ENCODE assay signal across 21 mouse cellular contexts in the genomic region with DNA sequence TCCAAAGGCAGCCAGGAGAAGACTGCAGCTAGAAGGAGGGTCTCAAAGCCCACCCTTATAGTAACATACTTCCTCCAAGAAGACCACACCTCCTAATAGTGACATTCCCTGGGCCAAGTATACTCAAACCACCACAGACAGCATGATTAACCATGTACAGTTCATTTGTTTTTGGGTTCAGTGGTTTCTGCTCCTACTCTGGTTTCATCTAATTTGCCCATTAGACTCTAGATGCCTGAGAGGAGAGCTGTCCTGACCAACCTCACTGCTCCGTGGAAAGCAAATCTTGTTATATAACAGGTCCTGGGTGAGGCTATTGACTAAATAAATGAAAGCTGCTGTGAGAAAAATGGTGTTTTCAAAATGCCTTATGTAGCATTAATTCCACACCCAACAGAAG.
DNase-seq lines count a peak whose midpoint lies in the region; ATAC-seq and TF ChIP-seq lines count a peak whose summit lies in the region.
"Had no signal": no experiment of that assay in that cellular context is flagged by ENCODE, and none has a peak within 500 bp of the region (broad histone marks: within the 10 kb centered on the region; RNA-seq: fewer than 3 reads in every experiment).

No protein-coding gene starts in this region.

- no peaks in the 10 kb centered on the region for H3K27me3 ChIP-seq in hindbrain, embryonic 14.5 days (ENCODE audit: control insufficient read depth, insufficient read depth, low read length)
- no peaks in the 10 kb centered on the region for H3K27me3 ChIP-seq in hindbrain, embryonic 11.5 days (ENCODE audit: control insufficient read depth, insufficient read depth, low read length)
- no peaks in the 10 kb centered on the region for H3K27me3 ChIP-seq in kidney, embryonic 16.5 days (ENCODE audit: insufficient read depth, low read length)
- no peaks in the 10 kb centered on the region for H3K27me3 ChIP-seq in midbrain, embryonic 11.5 days (ENCODE audit: control insufficient read depth, insufficient read depth, low read length)
- no peaks in the 10 kb centered on the region for H3K27me3 ChIP-seq in midbrain, postnatal 0 days (ENCODE audit: insufficient read depth, low read length)
- no peaks in the 10 kb centered on the region for H3K27me3 ChIP-seq in neural tube, embryonic 15.5 days (replicated peaks)
- H3K27me3 ChIP-seq: embryonic facial prominence, embryonic 12.5 days; embryonic facial prominence, embryonic 15.5 days; hindbrain, embryonic 13.5 days had no signal

- H3K9me3 ChIP-seq in hindbrain, embryonic 14.5 days (ENCODE audit: control insufficient read depth, low read length) = no peaks in the 10 kb centered on the region
- no peaks in the 10 kb centered on the region for H3K9me3 ChIP-seq in hindbrain, embryonic 11.5 days (ENCODE audit: control insufficient read depth, low read length)
- H3K9me3 ChIP-seq in kidney, embryonic 16.5 days (ENCODE audit: low read length) = no peaks in the 10 kb centered on the region
- H3K9me3 ChIP-seq in midbrain, embryonic 11.5 days (ENCODE audit: control insufficient read depth, low read length) = no peaks in the 10 kb centered on the region
- H3K9me3 ChIP-seq in midbrain, postnatal 0 days (ENCODE audit: low read length) = no peaks in the 10 kb centered on the region
- no peaks in the 10 kb centered on the region for H3K9me3 ChIP-seq in neural tube, embryonic 15.5 days (replicated peaks)
- H3K9me3 ChIP-seq: embryonic facial prominence, embryonic 12.5 days; embryonic facial prominence, embryonic 15.5 days; hindbrain, embryonic 13.5 days had no signal

- H3K9ac ChIP-seq in hindbrain, embryonic 14.5 days = no peak overlapping the region
- no peak overlapping the region for H3K9ac ChIP-seq in hindbrain, embryonic 11.5 days (ENCODE audit: low read depth, low read length)
- no peak overlapping the region for H3K9ac ChIP-seq in kidney, embryonic 16.5 days (replicated peaks; ENCODE audit: low read length)
- H3K9ac ChIP-seq in midbrain, embryonic 11.5 days (ENCODE audit: low read length) = no peak overlapping the region
- no peak overlapping the region for H3K9ac ChIP-seq in midbrain, postnatal 0 days (replicated peaks; ENCODE audit: low read length, poor library complexity, severe bottlenecking)
- no peak overlapping the region for H3K9ac ChIP-seq in neural tube, embryonic 15.5 days (replicated peaks)
- H3K9ac ChIP-seq: embryonic facial prominence, embryonic 12.5 days; embryonic facial prominence, embryonic 15.5 days; forebrain, postnatal 0 days; hindbrain, embryonic 13.5 days had no signal

- 83% methylated on average over 1 of the region's 1 CpGs for WGBS in hindbrain, embryonic 14.5 days
- 85% methylated on average over 1 of the region's 1 CpGs for WGBS in hindbrain, embryonic 11.5 days
- WGBS in kidney, embryonic 16.5 days = 38% methylated on average over 1 of the region's 1 CpGs
- 84% methylated on average over 1 of the region's 1 CpGs for WGBS in midbrain, embryonic 11.5 days
- WGBS in midbrain, postnatal 0 days = 79% methylated on average over 1 of the region's 1 CpGs
- 88% methylated on average over 1 of the region's 1 CpGs for WGBS in neural tube, embryonic 15.5 days

- no peak for TF ChIP-seq CTCF in midbrain, postnatal 0 days (IDR thresholded peaks at IDR 0.05)

- 0 out of 2 replicates have a peak overlapping the region, but pooled peaks have one; percentile 14 for H3K27ac ChIP-seq in hindbrain, embryonic 14.5 days
- no peak overlapping the region for H3K27ac ChIP-seq in hindbrain, embryonic 11.5 days (ENCODE audit: low read depth, low read length)
- H3K27ac ChIP-seq in kidney, embryonic 16.5 days (ENCODE audit: low read length) = peak overlapping the region; percentile 49; the same call in 1 of the 2 replicates
- H3K27ac ChIP-seq in midbrain, embryonic 11.5 days (ENCODE audit: low read depth, low read length) = no peak overlapping the region
- H3K27ac ChIP-seq in midbrain, postnatal 0 days (ENCODE audit: low read depth, low read length) = no peak overlapping the region
- H3K27ac ChIP-seq in neural tube, embryonic 15.5 days (replicated peaks) = 0 out of 2 replicates have a peak overlapping the region, but pooled peaks have one; percentile 37
- H3K27ac ChIP-seq: embryonic facial prominence, embryonic 12.5 days; embryonic facial prominence, embryonic 15.5 days; gastrocnemius, adult 2 months; hindbrain, embryonic 13.5 days had no signal

- H3K4me1 ChIP-seq in hindbrain, embryonic 14.5 days (replicated peaks; ENCODE audit: control insufficient read depth, insufficient read depth, low read length) = no peaks in the 10 kb centered on the region
- no peaks in the 10 kb centered on the region; the same call in 1 of the 2 replicates for H3K4me1 ChIP-seq in hindbrain, embryonic 11.5 days (replicated peaks; ENCODE audit: control insufficient read depth, insufficient read depth, low read length)
- 0 out of 2 replicates have a peak, but pooled peaks cover 5% of the 10 kb centered on the region for H3K4me1 ChIP-seq in kidney, embryonic 16.5 days (ENCODE audit: insufficient read depth, low read length)
- no peaks in the 10 kb centered on the region for H3K4me1 ChIP-seq in midbrain, embryonic 11.5 days (ENCODE audit: control insufficient read depth, insufficient read depth, low read length)
- no peaks in the 10 kb centered on the region for H3K4me1 ChIP-seq in midbrain, postnatal 0 days (ENCODE audit: insufficient read depth, low read length)
- peaks cover 8% of the 10 kb centered on the region for H3K4me1 ChIP-seq in neural tube, embryonic 15.5 days
- H3K4me1 ChIP-seq: embryonic facial prominence, embryonic 12.5 days; embryonic facial prominence, embryonic 15.5 days; hindbrain, embryonic 13.5 days had no signal

- DNase-seq in hindbrain, embryonic 14.5 days (ENCODE audit: low spot score) = no peak
- no peak for DNase-seq in hindbrain, embryonic 11.5 days (ENCODE audit: low spot score)
- DNase-seq in kidney, postnatal 4 days = no peak
- DNase-seq in midbrain, embryonic 11.5 days (ENCODE audit: low spot score, missing footprints) = peak; percentile 21
- DNase-seq in midbrain, postnatal 0 days (ENCODE audit: low spot score) = no peak
- DNase-seq: adrenal gland, postnatal 14 days; cerebellum, adult 11 months; cerebellum, adult 2 months; cerebellum, adult 9-11 months; cerebellum, postnatal 25 days; gastrocnemius, adult 2 months; heart, adult 11 months had no signal

- no peak for ATAC-seq in hindbrain, embryonic 14.5 days (ENCODE audit: low FRiP score)
- ATAC-seq in hindbrain, embryonic 11.5 days (ENCODE audit: low FRiP score) = no peak
- 0 out of 2 replicates have a peak, but pooled peaks have one; percentile 46 for ATAC-seq in kidney, embryonic 16.5 days (ENCODE audit: low FRiP score, low TSS enrichment)
- ATAC-seq in midbrain, embryonic 11.5 days (ENCODE audit: low FRiP score) = no peak
- no peak for ATAC-seq in midbrain, postnatal 0 days (ENCODE audit: low FRiP score)
- ATAC-seq in neural tube, embryonic 15.5 days (ENCODE audit: low FRiP score) = no peak
- no peak for ATAC-seq in inflammation-experienced regulatory T-cells, adult 6 months
- ATAC-seq: forebrain, embryonic 14.5 days; forebrain, postnatal 0 days had no signal

- no peaks in the 10 kb centered on the region for H3K36me3 ChIP-seq in hindbrain, embryonic 14.5 days (replicated peaks; ENCODE audit: control insufficient read depth, insufficient read depth)
- H3K36me3 ChIP-seq in hindbrain, embryonic 11.5 days (ENCODE audit: control insufficient read depth, insufficient read depth, low read length) = no peaks in the 10 kb centered on the region
- H3K36me3 ChIP-seq in kidney, embryonic 16.5 days (ENCODE audit: insufficient read depth, low read length) = no peaks in the 10 kb centered on the region
- H3K36me3 ChIP-seq in midbrain, embryonic 11.5 days (ENCODE audit: control insufficient read depth, insufficient read depth, low read length) = no peaks in the 10 kb centered on the region
- H3K36me3 ChIP-seq in midbrain, postnatal 0 days (ENCODE audit: insufficient read depth, low read length) = no peaks in the 10 kb centered on the region
- H3K36me3 ChIP-seq in neural tube, embryonic 15.5 days = no peaks in the 10 kb centered on the region
- H3K36me3 ChIP-seq: embryonic facial prominence, embryonic 12.5 days; embryonic facial prominence, embryonic 15.5 days; hindbrain, embryonic 13.5 days had no signal

- H3K4me2 ChIP-seq in hindbrain, embryonic 14.5 days (replicated peaks) = no peak overlapping the region
- H3K4me2 ChIP-seq in hindbrain, embryonic 11.5 days (replicated peaks; ENCODE audit: low read depth, low read length) = no peak overlapping the region
- H3K4me2 ChIP-seq in kidney, embryonic 16.5 days (replicated peaks; ENCODE audit: low read depth, low read length) = no peak overlapping the region
- H3K4me2 ChIP-seq in midbrain, embryonic 11.5 days = no peak overlapping the region
- no peak overlapping the region for H3K4me2 ChIP-seq in midbrain, postnatal 0 days (ENCODE audit: low read depth, low read length, poor library complexity, severe bottlenecking)
- H3K4me2 ChIP-seq in neural tube, embryonic 15.5 days = no peak overlapping the region
- H3K4me2 ChIP-seq: embryonic facial prominence, embryonic 12.5 days; embryonic facial prominence, embryonic 15.5 days; heart, embryonic 11.5 days; hindbrain, embryonic 13.5 days had no signal

- no peak overlapping the region for H3K4me3 ChIP-seq in hindbrain, embryonic 14.5 days (replicated peaks; ENCODE audit: low read length)
- H3K4me3 ChIP-seq in hindbrain, embryonic 11.5 days (ENCODE audit: low read depth, low read length) = no peak overlapping the region
- H3K4me3 ChIP-seq in kidney, embryonic 16.5 days (ENCODE audit: low read length) = no peak overlapping the region
- no peak overlapping the region for H3K4me3 ChIP-seq in midbrain, embryonic 11.5 days (ENCODE audit: low read depth, low read length)
- H3K4me3 ChIP-seq in midbrain, postnatal 0 days (ENCODE audit: low read depth, low read length) = no peak overlapping the region
- no peak overlapping the region for H3K4me3 ChIP-seq in neural tube, embryonic 15.5 days (replicated peaks)
- H3K4me3 ChIP-seq: embryonic facial prominence, embryonic 12.5 days; embryonic facial prominence, embryonic 15.5 days; hindbrain, embryonic 13.5 days had no signal

Comparison
In these comparisons a context has a peak if more than half of its experiments do, and no peak if none do; other contexts are left out.
1. H3K27ac ChIP-seq: peak in hindbrain, embryonic 14.5 days (single experiment), kidney, embryonic 16.5 days (single experiment) and neural tube, embryonic 15.5 days (single experiment); none in hindbrain, embryonic 11.5 days (single experiment), midbrain, embryonic 11.5 days (single experiment) and midbrain, postnatal 0 days (single experiment).